In the genomic region with DNA sequence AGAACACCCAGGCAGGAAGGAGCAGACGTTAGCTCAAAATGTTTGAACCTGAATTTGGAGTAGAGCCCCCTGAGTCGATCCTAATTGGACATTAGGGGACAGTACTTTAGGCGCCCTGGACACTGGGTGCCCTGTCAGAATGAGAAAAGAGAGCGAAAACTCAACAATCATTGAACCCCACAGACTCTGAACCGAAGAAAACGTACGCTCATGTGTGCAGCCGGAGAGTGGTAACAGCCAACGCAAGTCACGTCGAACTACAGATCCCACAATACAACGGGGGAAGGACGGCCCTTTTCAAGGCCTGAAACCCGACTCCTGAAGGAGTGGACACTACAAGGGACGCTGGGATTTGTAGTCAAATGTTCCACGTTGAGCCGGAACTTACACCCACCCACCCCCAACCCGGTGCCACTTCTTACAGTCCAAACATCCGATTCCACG, we compare ENCODE assay signal across 8 mouse cellular contexts. TPM values are rescaled to one million over a fixed set of nuclear protein-coding genes. Genes with fewer than 3 reads are reported as not detected.
DNase-seq lines count a peak whose midpoint lies in the region; ATAC-seq lines count a peak whose summit lies in the region.

A gene (minus strand): TSS at position 270 of the 444 bp plus-strand sequence.
A gene (plus strand): TSS at position 397 of the 444 bp plus-strand sequence.

- WGBS in hindbrain, embryonic 14.5 days, result under 1% methylated on average over 20 of the region's 20 CpGs

- no peaks in the 10 kb centered on the region for H3K27me3 ChIP-seq in hindbrain, embryonic 14.5 days (ENCODE audit: control insufficient read depth, insufficient read depth, low read length)

- H3K9me3 ChIP-seq in hindbrain, embryonic 14.5 days (ENCODE audit: control insufficient read depth, low read length), result no peaks in the 10 kb centered on the region

- H3K9ac ChIP-seq in hindbrain, embryonic 14.5 days, result peak within 1 kb of the TSS; percentile 82

- peaks cover 6% of the 10 kb centered on the region for H3K4me1 ChIP-seq in hindbrain, embryonic 14.5 days (replicated peaks; ENCODE audit: control insufficient read depth, insufficient read depth, low read length)

- peak within 1 kb of the TSS; percentile 89 for H3K27ac ChIP-seq in hindbrain, embryonic 14.5 days

- no peaks in the 10 kb centered on the region for H3K36me3 ChIP-seq in hindbrain, embryonic 14.5 days (replicated peaks; ENCODE audit: control insufficient read depth, insufficient read depth)

- peak; percentile 99 for DNase-seq in R1 (ENCODE audit: low read depth, low spot score)
- peak; percentile 80 to 88 for DNase-seq in cerebellum, postnatal 25 days
- peak; percentile 61 to 79 for DNase-seq in frontal cortex, postnatal 25 days (ENCODE audit: low spot score in 2 of 2)
- DNase-seq in hindbrain, embryonic 14.5 days (ENCODE audit: low spot score), result peak; percentile 93
- peak; percentile 85 for DNase-seq in layer of hippocampus, postnatal 36 days
- DNase-seq in lung, postnatal 36 days, result peak; percentile 98
- peak; percentile 98 for DNase-seq in retina, postnatal 1 day
- no peak for DNase-seq in urinary bladder, adult 2 months (ENCODE audit: low spot score)

- H3K4me3 ChIP-seq in hindbrain, embryonic 14.5 days (replicated peaks; ENCODE audit: low read length), result peak within 1 kb of the TSS; percentile 71

- H3K4me2 ChIP-seq in hindbrain, embryonic 14.5 days (replicated peaks), result peak within 1 kb of the TSS; percentile 72

- ATAC-seq in hindbrain, embryonic 14.5 days (ENCODE audit: low FRiP score), result peak; percentile 94

RNA-seq across cellular contexts. Expression of the first gene that starts in this region (rescaled TPM):
- 82.1 and 96.8 TPM in 2 replicates for polyA plus RNA-seq in hindbrain, embryonic 14.5 days (2014; fragmentation: Nextera tagmentation; extraction: Ambion mirVana)
- total RNA-seq in layer of hippocampus, postnatal 36 days (2021), result 10 to 100 TPM; 90.2 to 92.4 TPM
- polyA plus RNA-seq in urinary bladder, adult 2 months (2012; rRNA removed), result 80.0 and 81.1 TPM in 2 replicates

RNA-seq across cellular contexts. Expression of the second gene that starts in this region (rescaled TPM):
- 34.6 and 38.9 TPM in 2 replicates for polyA plus RNA-seq in hindbrain, embryonic 14.5 days (2014; fragmentation: Nextera tagmentation; extraction: Ambion mirVana)
- 10 to 100 TPM; 21.3 to 22.2 TPM for total RNA-seq in layer of hippocampus, postnatal 36 days (2021)
- polyA plus RNA-seq in urinary bladder, adult 2 months (2012; rRNA removed), result 18.2 and 20.5 TPM in 2 replicates
